ENCODE assay signal across 23 mouse cellular contexts in genomic region chr16:32062226-32062625, GRCm38 (mm10). TPM values are rescaled to one million over a fixed set of nuclear protein-coding genes. Genes with fewer than 3 reads are reported as not detected.
DNase-seq lines count a peak whose midpoint lies in the region; ATAC-seq and TF ChIP-seq lines count a peak whose summit lies in the region.
"Had no signal": no experiment of that assay in that cellular context is flagged by ENCODE, and none has a peak within 500 bp of the region (broad histone marks: within the 10 kb centered on the region; RNA-seq: fewer than 3 reads in every experiment).

No protein-coding gene starts in this region.

- peaks cover 14% of the 10 kb centered on the region for H3K4me1 ChIP-seq in intestine, embryonic 15.5 days (replicated peaks)
- peaks cover 18% of the 10 kb centered on the region for H3K4me1 ChIP-seq in intestine, embryonic 16.5 days (ENCODE audit: control insufficient read depth, insufficient read depth, low read length)
- peaks cover 16 to 86% of the 10 kb centered on the region in 2 experiments for H3K4me1 ChIP-seq in CH12.LX (ENCODE audit: control insufficient read depth in 1 of 2, insufficient read depth in 2 of 2)
- H3K4me1 ChIP-seq in intestine, postnatal 0 days (replicated peaks; ENCODE audit: control insufficient read depth, insufficient read depth, low read length) = no peaks in the 10 kb centered on the region; the same call in 1 of the 2 replicates
- H3K4me1 ChIP-seq in small intestine, adult 2 months (ENCODE audit: control insufficient read depth, insufficient read depth, insufficient read length, low read length) = peaks cover 48% of the 10 kb centered on the region
- H3K4me1 ChIP-seq: embryonic facial prominence, embryonic 12.5 days had no signal

- H3K4me3 ChIP-seq in intestine, embryonic 15.5 days (replicated peaks) = no peak overlapping the region
- H3K4me3 ChIP-seq in intestine, embryonic 16.5 days (ENCODE audit: low read length) = no peak overlapping the region
- H3K4me3 ChIP-seq in CH12.LX (replicated peaks in 1 of 3; ENCODE audit: low read depth in 2 of 3, low read length in 2 of 3, poor library complexity in 1 of 3) = no peak overlapping the region
- H3K4me3 ChIP-seq in intestine, postnatal 0 days (ENCODE audit: low read depth, low read length) = no peak overlapping the region
- H3K4me3 ChIP-seq in small intestine, adult 2 months (ENCODE audit: low read depth, low read length) = no peak overlapping the region
- H3K4me3 ChIP-seq: embryonic facial prominence, embryonic 12.5 days; hindbrain, embryonic 13.5 days; kidney, embryonic 15.5 days; limb, embryonic 10.5 days; neural tube, embryonic 15.5 days had no signal

- TF ChIP-seq POLR2A in CH12.LX (IDR thresholded peaks at IDR 0.05; ENCODE audit: low read depth, low read length) = no peak
- no peak for TF ChIP-seq POLR2A in small intestine, adult 2 months (IDR thresholded peaks at IDR 0.05; ENCODE audit: low read depth, low read length)

- no peak for TF ChIP-seq EP300 in CH12.LX (IDR thresholded peaks at IDR 0.05; ENCODE audit: low read length)

- no peak for DNase-seq in CH12.LX (ENCODE audit: extremely low read depth)
- DNase-seq in urinary bladder, postnatal 36 days (ENCODE audit: low spot score in 2 of 2) = no peak
- no peak for DNase-seq in layer of hippocampus, postnatal 25 days (ENCODE audit: extremely low spot score in 1 of 2, low spot score in 1 of 2)
- DNase-seq: adrenal gland, postnatal 14 days; cerebellum, adult 2 months; cerebellum, postnatal 25 days; forebrain, postnatal 0 days; gastrocnemius, postnatal 14 days; heart, adult 11 months; heart, postnatal 36 days; lung, embryonic 14.5 days; lung, postnatal 36 days; thymus, postnatal 25 days had no signal

- in situ Hi-C loops in CH12.LX (cut with MboI; ENCODE audit: low pct_ligation_motif_present, low pct_unique_long_range_greater_than_20kb, low sequenced_read_pairs) = no loop called here

- no peaks in the 10 kb centered on the region for H3K27me3 ChIP-seq in intestine, embryonic 15.5 days (replicated peaks)
- no peaks in the 10 kb centered on the region for H3K27me3 ChIP-seq in intestine, embryonic 16.5 days (replicated peaks; ENCODE audit: control insufficient read depth, insufficient read depth, low read length)
- H3K27me3 ChIP-seq in CH12.LX (replicated peaks) = no peaks in the 10 kb centered on the region
- no peaks in the 10 kb centered on the region for H3K27me3 ChIP-seq in intestine, postnatal 0 days (replicated peaks; ENCODE audit: control insufficient read depth, insufficient read depth, low read length)
- H3K27me3 ChIP-seq in small intestine, adult 2 months (ENCODE audit: control insufficient read depth, insufficient read depth, low read length) = no peaks in the 10 kb centered on the region
- H3K27me3 ChIP-seq: embryonic facial prominence, embryonic 12.5 days; hindbrain, embryonic 13.5 days; kidney, embryonic 15.5 days; neural tube, embryonic 15.5 days had no signal

- no peak for TF ChIP-seq CTCF in CH12.LX (conservative IDR thresholded peaks at IDR 0.05 in 1 of 2, IDR thresholded peaks at IDR 0.05 in 1 of 2; ENCODE audit: low read depth in 2 of 2, low read length in 2 of 2)
- no peak for TF ChIP-seq CTCF in intestine, postnatal 0 days (IDR thresholded peaks at IDR 0.05; ENCODE audit: low read depth)
- TF ChIP-seq CTCF in small intestine, adult 2 months (IDR thresholded peaks at IDR 0.05; ENCODE audit: extremely low read depth, insufficient read length, insufficient replicate concordance, low read depth, low read length) = no peak

- 64% methylated on average over 2 of the region's 2 CpGs for WGBS in intestine, embryonic 15.5 days
- WGBS in intestine, embryonic 16.5 days = 58% methylated on average over 2 of the region's 2 CpGs
- WGBS in intestine, postnatal 0 days = 55% methylated on average over 2 of the region's 2 CpGs
- 28% methylated on average over 2 of the region's 2 CpGs for WGBS in small intestine, adult 2 months

- dilution Hi-C loops in CH12.LX (cut with MboI; ENCODE audit: extremely low pct_ligation_motif_present, extremely low pct_unique_long_range_greater_than_20kb, low sequenced_read_pairs) = no loop called here

- no peaks in the 10 kb centered on the region for H3K36me3 ChIP-seq in intestine, embryonic 15.5 days
- no peaks in the 10 kb centered on the region for H3K36me3 ChIP-seq in intestine, embryonic 16.5 days (ENCODE audit: control insufficient read depth, insufficient read depth, low read length)
- peaks cover 0 to 45% of the 10 kb centered on the region in 2 experiments for H3K36me3 ChIP-seq in CH12.LX (replicated peaks in 1 of 2; ENCODE audit: control insufficient read depth in 1 of 2, insufficient read depth in 1 of 2, low read length in 1 of 2)
- H3K36me3 ChIP-seq in intestine, postnatal 0 days (ENCODE audit: control insufficient read depth, insufficient read depth) = no peaks in the 10 kb centered on the region
- no peaks in the 10 kb centered on the region for H3K36me3 ChIP-seq in small intestine, adult 2 months (ENCODE audit: control insufficient read depth, insufficient read depth, low read length)
- H3K36me3 ChIP-seq: embryonic facial prominence, embryonic 12.5 days; hindbrain, embryonic 13.5 days; kidney, embryonic 15.5 days; limb, embryonic 10.5 days; neural tube, embryonic 15.5 days had no signal

- H3K4me2 ChIP-seq in intestine, embryonic 15.5 days (replicated peaks) = no peak overlapping the region
- no peak overlapping the region for H3K4me2 ChIP-seq in intestine, embryonic 16.5 days (ENCODE audit: low read depth, low read length)
- no peak overlapping the region for H3K4me2 ChIP-seq in CH12.LX (ENCODE audit: insufficient read depth, low read depth, poor library complexity, severe bottlenecking)
- no peak overlapping the region for H3K4me2 ChIP-seq in intestine, postnatal 0 days (replicated peaks; ENCODE audit: low read depth)
- H3K4me2 ChIP-seq: embryonic facial prominence, embryonic 12.5 days; hindbrain, embryonic 13.5 days; kidney, embryonic 15.5 days; lung, embryonic 14.5 days; midbrain, embryonic 11.5 days; neural tube, embryonic 15.5 days had no signal

- 0 out of 2 replicates have a peak overlapping the region, but pooled peaks have one; percentile 27 for H3K27ac ChIP-seq in intestine, embryonic 15.5 days
- H3K27ac ChIP-seq in intestine, embryonic 16.5 days (ENCODE audit: low read length) = no peak overlapping the region
- H3K27ac ChIP-seq in CH12.LX (ENCODE audit: insufficient read depth, low read depth) = no peak overlapping the region
- no peak overlapping the region; the same call in 1 of the 2 replicates for H3K27ac ChIP-seq in intestine, postnatal 0 days (ENCODE audit: low read depth, low read length)
- H3K27ac ChIP-seq in small intestine, adult 2 months (ENCODE audit: insufficient read depth, low read depth, low read length) = peak overlapping the region; percentile 46; the same call in 1 of the 2 replicates
- H3K27ac ChIP-seq: embryonic facial prominence, embryonic 12.5 days; hindbrain, embryonic 13.5 days; kidney, embryonic 15.5 days; limb, embryonic 10.5 days; neural tube, embryonic 15.5 days had no signal

- H3K79me2 ChIP-seq in CH12.LX (replicated peaks; ENCODE audit: control insufficient read depth, extremely low read depth, insufficient read depth, poor library complexity, severe bottlenecking) = peaks cover 82% of the 10 kb centered on the region

- no peak for TF ChIP-seq RAD21 in CH12.LX (IDR thresholded peaks at IDR 0.05; ENCODE audit: low read depth, low read length)

- H3K9ac ChIP-seq in intestine, embryonic 15.5 days = no peak overlapping the region
- no peak overlapping the region for H3K9ac ChIP-seq in intestine, embryonic 16.5 days (ENCODE audit: low read depth, low read length)
- H3K9ac ChIP-seq in CH12.LX (ENCODE audit: insufficient read depth, low read depth) = no peak overlapping the region
- no peak overlapping the region for H3K9ac ChIP-seq in intestine, postnatal 0 days (ENCODE audit: low read depth, low read length)
- H3K9ac ChIP-seq: embryonic facial prominence, embryonic 12.5 days; forebrain, postnatal 0 days; hindbrain, embryonic 13.5 days; kidney, embryonic 15.5 days; lung, embryonic 14.5 days; neural tube, embryonic 15.5 days had no signal

- no peak for ATAC-seq in intestine, embryonic 15.5 days
- ATAC-seq in intestine, embryonic 16.5 days = no peak
- ATAC-seq in intestine, postnatal 0 days = peak; percentile 28; the same call in 1 of the 2 replicates
- ATAC-seq: forebrain, postnatal 0 days had no signal

- no peaks in the 10 kb centered on the region for H3K9me3 ChIP-seq in intestine, embryonic 15.5 days
- no peaks in the 10 kb centered on the region for H3K9me3 ChIP-seq in intestine, embryonic 16.5 days (ENCODE audit: control insufficient read depth, low read length)
- H3K9me3 ChIP-seq in CH12.LX (replicated peaks; ENCODE audit: low read length) = no peaks in the 10 kb centered on the region
- H3K9me3 ChIP-seq in intestine, postnatal 0 days (ENCODE audit: control insufficient read depth) = no peaks in the 10 kb centered on the region
- H3K9me3 ChIP-seq: embryonic facial prominence, embryonic 12.5 days; hindbrain, embryonic 13.5 days; kidney, embryonic 15.5 days; limb, embryonic 10.5 days; neural tube, embryonic 15.5 days had no signal

RNA-seq across cellular contexts. Expression of gene Pak2, which starts 16.9 kb away (rescaled TPM):
- 33.8 and 38.3 TPM in 2 replicates for polyA plus RNA-seq in intestine, embryonic 15.5 days (2015; fragmentation: Nextera tagmentation; extraction: Ambion mirVana)
- polyA plus RNA-seq in intestine, embryonic 16.5 days (2015; fragmentation: Nextera tagmentation; extraction: Ambion mirVana) = 34.5 and 34.6 TPM in 2 replicates
- total RNA-seq in CH12.LX (2012; rRNA removed) (37.2 and 43.5 TPM in 2 replicates), CH12.LX (2014; rRNA removed) (69.8 and 73.1 TPM in 2 replicates)
- 69.0 and 79.7 TPM in 2 replicates for polyA plus RNA-seq in CH12.LX (2012; ENCODE audit: insufficient read length, low read depth)
- 23.4 and 25.6 TPM in 2 replicates for polyA plus RNA-seq in intestine, postnatal 0 days (2015; fragmentation: Nextera tagmentation; extraction: Ambion mirVana)
- polyA plus RNA-seq in small intestine, adult 2 months (2012; rRNA removed) = 7.4 and 16.1 TPM in 2 replicates
- total RNA-seq in layer of hippocampus, postnatal 25 days (2021) = 10 to 100 TPM; 29.9 to 30.6 TPM

RNA-seq across cellular contexts. Expression of gene Pigx, which starts 37.3 kb away (rescaled TPM):
- 107 and 109 TPM in 2 replicates for polyA plus RNA-seq in intestine, embryonic 15.5 days (2015; fragmentation: Nextera tagmentation; extraction: Ambion mirVana)
- 108 and 109 TPM in 2 replicates for polyA plus RNA-seq in intestine, embryonic 16.5 days (2015; fragmentation: Nextera tagmentation; extraction: Ambion mirVana)
- total RNA-seq in CH12.LX (2012; rRNA removed) (47.1 and 48.1 TPM in 2 replicates), CH12.LX (2014; rRNA removed) (83.0 and 94.7 TPM in 2 replicates)
- polyA plus RNA-seq in CH12.LX (2012; ENCODE audit: insufficient read length, low read depth) = 46.4 and 48.1 TPM in 2 replicates
- 68.1 and 71.6 TPM in 2 replicates for polyA plus RNA-seq in intestine, postnatal 0 days (2015; fragmentation: Nextera tagmentation; extraction: Ambion mirVana)
- polyA plus RNA-seq in small intestine, adult 2 months (2012; rRNA removed) = 14.6 and 32.5 TPM in 2 replicates
- total RNA-seq in layer of hippocampus, postnatal 25 days (2021) = 10 to 100 TPM; 21.9 to 29.5 TPM

RNA-seq across cellular contexts. Expression of gene Cep19, which starts 37.4 kb away (rescaled TPM):
- 27.4 and 29.4 TPM in 2 replicates for polyA plus RNA-seq in intestine, embryonic 15.5 days (2015; fragmentation: Nextera tagmentation; extraction: Ambion mirVana)
- polyA plus RNA-seq in intestine, embryonic 16.5 days (2015; fragmentation: Nextera tagmentation; extraction: Ambion mirVana) = 26.1 and 29.3 TPM in 2 replicates
- total RNA-seq in CH12.LX (2012; rRNA removed) = 17.6 and 23.0 TPM in 2 replicates
- total RNA-seq in CH12.LX (2014; rRNA removed) = 31.3 and 37.3 TPM in 2 replicates
- 29.4 and 34.9 TPM in 2 replicates for polyA plus RNA-seq in CH12.LX (2012; ENCODE audit: insufficient read length, low read depth)
- 22.3 and 23.0 TPM in 2 replicates for polyA plus RNA-seq in intestine, postnatal 0 days (2015; fragmentation: Nextera tagmentation; extraction: Ambion mirVana)
- polyA plus RNA-seq in small intestine, adult 2 months (2012; rRNA removed) = 5.6 and 10.2 TPM in 2 replicates
- total RNA-seq in layer of hippocampus, postnatal 25 days (2021) = 10 to 100 TPM; 62.9 to 65.4 TPM

RNA-seq across cellular contexts. Expression of gene Senp5, which starts 59.1 kb away (rescaled TPM):
- 10.6 TPM in 2 replicates for polyA plus RNA-seq in intestine, embryonic 15.5 days (2015; fragmentation: Nextera tagmentation; extraction: Ambion mirVana)
- 9.1 and 9.8 TPM in 2 replicates for polyA plus RNA-seq in intestine, embryonic 16.5 days (2015; fragmentation: Nextera tagmentation; extraction: Ambion mirVana)
- total RNA-seq in CH12.LX (2012; rRNA removed) (19.3 and 22.1 TPM in 2 replicates), CH12.LX (2014; rRNA removed) (31.2 and 32.5 TPM in 2 replicates)
- 27.2 and 28.8 TPM in 2 replicates for polyA plus RNA-seq in CH12.LX (2012; ENCODE audit: insufficient read length, low read depth)
- polyA plus RNA-seq in intestine, postnatal 0 days (2015; fragmentation: Nextera tagmentation; extraction: Ambion mirVana) = 5.0 and 5.2 TPM in 2 replicates
- polyA plus RNA-seq in small intestine, adult 2 months (2012; rRNA removed) = 1.1 and 2.0 TPM in 2 replicates
- 10 to 100 TPM; 39.4 to 40.4 TPM for total RNA-seq in layer of hippocampus, postnatal 25 days (2021)

Comparison
In these comparisons a context has a peak if more than half of its experiments do, and no peak if none do; other contexts are left out.
1. H3K27ac ChIP-seq: peak in intestine, embryonic 15.5 days (single experiment) and small intestine, adult 2 months (single experiment); none in intestine, embryonic 16.5 days (single experiment), CH12.LX (single experiment) and intestine, postnatal 0 days (single experiment).